Mouse (Mus musculus) lung, postnatal 0 days (tissue): Measurements from ENCODE around the gene Gucy2e.

Experiments used
- CTCF ChIP-seq: IDR thresholded peaks from 2 replicates; pipeline ENCODE4 v1.5.1; 2016; ENCODE audit warnings: antibody characterized with exemption, mild to moderate bottlenecking
- EP300 ChIP-seq: IDR thresholded peaks from 2 replicates; pipeline ENCODE4 v1.6.1; 2016; ENCODE audit warnings: antibody characterized with exemption, mild to moderate bottlenecking, control low read depth

DNA sequence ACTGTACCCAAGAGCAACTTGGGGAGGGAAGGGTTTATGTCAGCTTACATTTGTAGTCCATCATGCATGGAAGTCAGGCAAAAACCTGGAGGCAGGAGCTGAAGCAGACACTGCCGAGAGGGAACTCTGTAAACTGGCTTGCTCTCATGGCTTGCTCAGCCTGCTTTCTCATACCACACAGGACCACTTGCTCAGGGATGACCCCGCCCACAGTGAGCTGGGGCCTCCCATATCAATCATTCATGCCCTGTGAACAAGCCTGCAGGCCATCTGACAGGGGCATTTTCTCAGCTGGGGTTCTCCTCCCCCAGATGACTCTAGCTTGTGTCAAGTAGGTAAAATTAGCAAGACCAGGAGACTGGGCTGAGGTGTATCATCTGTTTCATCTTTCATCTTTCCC lies 27.4 kb upstream of the Gucy2e start:
- TF ChIP-seq CTCF (no peak), EP300 (no peak)
